Mouse (Mus musculus) embryonic facial prominence, embryonic 13.5 days (tissue): ENCODE results near the gene Tm9sf4. TPM values are rescaled to one million over a fixed set of nuclear protein-coding genes. Genes with fewer than 3 reads are reported as not detected.

Experiments used
- polyA plus RNA-seq: library from polyadenylated mRNA; unstranded; fragments of >200 nt; fragmentation: Nextera tagmentation; extraction: Ambion mirVana; gene quantifications from 2 replicates; pipeline ENCODE4 v1.2.1, GENCODE M21; 2015

The Tm9sf4 gene
- polyA plus RNA-seq, 1 experiment from 2014 or later: 85.7 TPM

Other genes with a start within 250 kb of the Tm9sf4 start
- gene Mylk2, start 250.0 kb upstream of the Tm9sf4 start, polyA plus RNA-seq: not detected in 2 replicates
- gene Foxs1, start 228.1 kb upstream of the Tm9sf4 start, polyA plus RNA-seq: 0.83 TPM in 1 of 2 replicates, not detected in the other
- gene Dusp15, start 209.6 kb upstream of the Tm9sf4 start, polyA plus RNA-seq: 0.37 and 0.39 TPM in 2 replicates
- 0.36 and 0.42 TPM in 2 replicates for gene Ttll9, start 198.8 kb upstream of the Tm9sf4 start, polyA plus RNA-seq
- 120 and 136 TPM in 2 replicates for gene Pdrg1, start 145.9 kb upstream of the Tm9sf4 start, polyA plus RNA-seq
- gene Xkr7, start 129.5 kb upstream of the Tm9sf4 start, polyA plus RNA-seq: 0.12 TPM in 1 of 2 replicates, not detected in the other
- gene Ccm2l, start 95.3 kb upstream of the Tm9sf4 start, polyA plus RNA-seq: 1.7 and 2.0 TPM in 2 replicates
- gene Hck, start 52.8 kb upstream of the Tm9sf4 start, polyA plus RNA-seq: 8.0 and 8.9 TPM in 2 replicates
- gene Tspyl3, start 64.1 kb downstream of the Tm9sf4 start, polyA plus RNA-seq: 19.2 and 19.4 TPM in 2 replicates
- gene Plagl2, start 80.1 kb downstream of the Tm9sf4 start, polyA plus RNA-seq: 14.8 and 15.5 TPM in 2 replicates
- gene Pofut1, start 80.2 kb downstream of the Tm9sf4 start, polyA plus RNA-seq: 8.8 and 9.1 TPM in 2 replicates
- gene Kif3b, start 130.1 kb downstream of the Tm9sf4 start, polyA plus RNA-seq: 5.9 and 6.3 TPM in 2 replicates
- gene Asxl1, start 184.5 kb downstream of the Tm9sf4 start, polyA plus RNA-seq: 14.5 and 15.0 TPM in 2 replicates